Mouse (Mus musculus): ENCODE data around the gene Tnfaip2. TPM values are rescaled to one million over a fixed set of nuclear protein-coding genes. Genes with fewer than 3 reads are reported as not detected.
A peak's percentile ranks its signal among the peaks of the same experiment; 100 is the strongest.

Tnfaip2 gene
- polyA plus RNA-seq, 1 experiment from 2014 or later = 0.63 TPM

- H3K27ac ChIP-seq (ENCODE audit: low read length) = no peak overlapping the region
- no peaks in the 10 kb centered on the region for H3K36me3 ChIP-seq (ENCODE audit: control insufficient read depth, insufficient read depth)
- H3K4me1 ChIP-seq (replicated peaks; ENCODE audit: control insufficient read depth, insufficient read depth, low read length) = peaks cover 28% of the 10 kb centered on the region
- no peaks in the 10 kb centered on the region for H3K27me3 ChIP-seq (replicated peaks; ENCODE audit: control insufficient read depth, insufficient read depth, low read length)
- peak overlapping the region; percentile 55 for H3K4me2 ChIP-seq (ENCODE audit: low read length)
- H3K4me3 ChIP-seq (replicated peaks; ENCODE audit: low read length) = peak overlapping the region; percentile 39
- 25% methylated on average over 12 of the region's 12 CpGs for WGBS
- H3K9ac ChIP-seq (replicated peaks; ENCODE audit: low read depth, low read length) = peak overlapping the region; percentile 51
- H3K9me3 ChIP-seq (ENCODE audit: control insufficient read depth, low read length) = no peaks in the 10 kb centered on the region
- ATAC-seq = no peak
Observed at GRCm38 (mm10) chr12:111412581-111413284, 29.5 kb upstream of the Tnfaip2 start.

GRCm38 (mm10) chr12:111413300-111413699 is 29.0 kb upstream of the Tnfaip2 start:
- under 1% methylated on average over 21 of the region's 21 CpGs for WGBS

GRCm38 (mm10) chr12:111416921-111417779 is 25.1 kb upstream of the Tnfaip2 start, which contains the start of gene Exoc3l4:
Gene Exoc3l4 (plus strand): TSS chr12:111417017.
- 5% methylated on average over 17 of the region's 17 CpGs for WGBS
- Histone ChIP-seq H3K9ac (replicated peaks; ENCODE audit: low read depth, low read length) (no peak within 1 kb of the TSS), H3K9me3 (ENCODE audit: control insufficient read depth, low read length) (no peaks in the 10 kb centered on the region), H3K4me1 (replicated peaks; ENCODE audit: control insufficient read depth, insufficient read depth, low read length) (peaks cover 19% of the 10 kb centered on the region), H3K36me3 (ENCODE audit: control insufficient read depth, insufficient read depth) (no peaks in the 10 kb centered on the region), H3K27me3 (replicated peaks; ENCODE audit: control insufficient read depth, insufficient read depth, low read length) (peaks cover 9% of the 10 kb centered on the region), H3K4me3 (replicated peaks; ENCODE audit: low read length) (0 out of 2 replicates have a peak within 1 kb of the TSS, but pooled peaks have one; percentile 6), H3K27ac (ENCODE audit: low read length) (no peak within 1 kb of the TSS), H3K4me2 (ENCODE audit: low read length) (peak within 1 kb of the TSS; percentile 21)
- ATAC-seq = peak; percentile 32; the same call in 1 of the 2 replicates

More at GRCm38 (mm10) chr12:111413300-111413699, 29.0 kb upstream of the Tnfaip2 start:
- peak overlapping the region; percentile 55 for H3K4me2 ChIP-seq (ENCODE audit: low read length)
- H3K27ac ChIP-seq (ENCODE audit: low read length) = no peak overlapping the region
- peak overlapping the region; percentile 51 for H3K9ac ChIP-seq (replicated peaks; ENCODE audit: low read depth, low read length)
- no peaks in the 10 kb centered on the region for H3K36me3 ChIP-seq (ENCODE audit: control insufficient read depth, insufficient read depth)
- peak; percentile 80 for ATAC-seq
- H3K27me3 ChIP-seq (replicated peaks; ENCODE audit: control insufficient read depth, insufficient read depth, low read length) = no peaks in the 10 kb centered on the region
- no peaks in the 10 kb centered on the region for H3K9me3 ChIP-seq (ENCODE audit: control insufficient read depth, low read length)
- H3K4me3 ChIP-seq (replicated peaks; ENCODE audit: low read length) = peak overlapping the region; percentile 39
- H3K4me1 ChIP-seq (replicated peaks; ENCODE audit: control insufficient read depth, insufficient read depth, low read length) = peaks cover 28% of the 10 kb centered on the region

GRCm38 (mm10) chr12:111419918-111420317 is 22.4 kb upstream of the Tnfaip2 start:
- peaks cover 37% of the 10 kb centered on the region for H3K27me3 ChIP-seq (replicated peaks; ENCODE audit: control insufficient read depth, insufficient read depth, low read length)
- H3K4me1 ChIP-seq (replicated peaks; ENCODE audit: control insufficient read depth, insufficient read depth, low read length) = peaks cover 16% of the 10 kb centered on the region
- ATAC-seq = no peak
- H3K4me2 ChIP-seq (ENCODE audit: low read length) = no peak overlapping the region
- no peak overlapping the region for H3K27ac ChIP-seq (ENCODE audit: low read length)
- H3K36me3 ChIP-seq (ENCODE audit: control insufficient read depth, insufficient read depth) = no peaks in the 10 kb centered on the region
- H3K9ac ChIP-seq (replicated peaks; ENCODE audit: low read depth, low read length) = no peak overlapping the region
- H3K9me3 ChIP-seq (ENCODE audit: control insufficient read depth, low read length) = no peaks in the 10 kb centered on the region
- 79% methylated on average over 5 of the region's 5 CpGs for WGBS
- no peak overlapping the region for H3K4me3 ChIP-seq (replicated peaks; ENCODE audit: low read length)

- no peak for ATAC-seq
- H3K4me2 ChIP-seq (ENCODE audit: low read length) = no peak overlapping the region
- H3K36me3 ChIP-seq (ENCODE audit: control insufficient read depth, insufficient read depth) = no peaks in the 10 kb centered on the region
- no peaks in the 10 kb centered on the region for H3K9me3 ChIP-seq (ENCODE audit: control insufficient read depth, low read length)
- no peak overlapping the region for H3K27ac ChIP-seq (ENCODE audit: low read length)
- H3K9ac ChIP-seq (replicated peaks; ENCODE audit: low read depth, low read length) = no peak overlapping the region
- no peak overlapping the region for H3K4me3 ChIP-seq (replicated peaks; ENCODE audit: low read length)
- 40% methylated on average over 7 of the region's 7 CpGs for WGBS
- H3K27me3 ChIP-seq (replicated peaks; ENCODE audit: control insufficient read depth, insufficient read depth, low read length) = peaks cover 47% of the 10 kb centered on the region
- peaks cover 23% of the 10 kb centered on the region for H3K4me1 ChIP-seq (replicated peaks; ENCODE audit: control insufficient read depth, insufficient read depth, low read length)
Observed at GRCm38 (mm10) chr12:111420946-111421709, 21.1 kb upstream of the Tnfaip2 start.

GRCm38 (mm10) chr12:111422852-111423251 is 19.4 kb upstream of the Tnfaip2 start:
- ATAC-seq = no peak
- Histone ChIP-seq H3K36me3 (ENCODE audit: control insufficient read depth, insufficient read depth) (no peaks in the 10 kb centered on the region), H3K4me2 (ENCODE audit: low read length) (no peak overlapping the region), H3K9me3 (ENCODE audit: control insufficient read depth, low read length) (no peaks in the 10 kb centered on the region), H3K4me3 (replicated peaks; ENCODE audit: low read length) (no peak overlapping the region), H3K9ac (replicated peaks; ENCODE audit: low read depth, low read length) (no peak overlapping the region), H3K27ac (ENCODE audit: low read length) (no peak overlapping the region), H3K4me1 (replicated peaks; ENCODE audit: control insufficient read depth, insufficient read depth, low read length) (peaks cover 17% of the 10 kb centered on the region), H3K27me3 (replicated peaks; ENCODE audit: control insufficient read depth, insufficient read depth, low read length) (peaks cover 50% of the 10 kb centered on the region)
- WGBS = 40% methylated on average over 5 of the region's 5 CpGs

- no peak for ATAC-seq
- no peaks in the 10 kb centered on the region for H3K9me3 ChIP-seq (ENCODE audit: control insufficient read depth, low read length)
- H3K27me3 ChIP-seq (replicated peaks; ENCODE audit: control insufficient read depth, insufficient read depth, low read length) = peaks cover 58% of the 10 kb centered on the region
- peak overlapping the region; percentile 45 for H3K9ac ChIP-seq (replicated peaks; ENCODE audit: low read depth, low read length)
- H3K4me1 ChIP-seq (replicated peaks; ENCODE audit: control insufficient read depth, insufficient read depth, low read length) = peaks cover 24% of the 10 kb centered on the region
- no peak overlapping the region for H3K27ac ChIP-seq (ENCODE audit: low read length)
- WGBS = 2% methylated on average over 43 of the region's 43 CpGs
- H3K36me3 ChIP-seq (ENCODE audit: control insufficient read depth, insufficient read depth) = no peaks in the 10 kb centered on the region
- peak overlapping the region; percentile 42 for H3K4me2 ChIP-seq (ENCODE audit: low read length)
- peak overlapping the region; percentile 35 for H3K4me3 ChIP-seq (replicated peaks; ENCODE audit: low read length)
Observed at GRCm38 (mm10) chr12:111423570-111424129, 18.6 kb upstream of the Tnfaip2 start.

- Histone ChIP-seq H3K4me3 (replicated peaks; ENCODE audit: low read length) (no peak overlapping the region), H3K4me2 (ENCODE audit: low read length) (no peak overlapping the region), H3K27me3 (replicated peaks; ENCODE audit: control insufficient read depth, insufficient read depth, low read length) (peaks cover 62% of the 10 kb centered on the region), H3K9ac (replicated peaks; ENCODE audit: low read depth, low read length) (no peak overlapping the region), H3K9me3 (ENCODE audit: control insufficient read depth, low read length) (no peaks in the 10 kb centered on the region), H3K27ac (ENCODE audit: low read length) (no peak overlapping the region), H3K4me1 (replicated peaks; ENCODE audit: control insufficient read depth, insufficient read depth, low read length) (peaks cover 33% of the 10 kb centered on the region), H3K36me3 (ENCODE audit: control insufficient read depth, insufficient read depth) (no peaks in the 10 kb centered on the region)
- no peak for ATAC-seq
- 20% methylated on average over 9 of the region's 9 CpGs for WGBS
Observed at GRCm38 (mm10) chr12:111424547-111424946, 17.7 kb upstream of the Tnfaip2 start.
